Mouse (Mus musculus) R1 (cell line): ENCODE data around the gene Phb2.
A peak's percentile ranks its signal among the peaks of the same experiment; 100 is the strongest.

ENCODE experiments used
- DNase-seq: peaks from one replicate; pipeline ENCODE4 v3.0.0-alpha.2; 2018; ENCODE audit warnings: low read depth, low spot score

The Phb2 gene

DNA sequence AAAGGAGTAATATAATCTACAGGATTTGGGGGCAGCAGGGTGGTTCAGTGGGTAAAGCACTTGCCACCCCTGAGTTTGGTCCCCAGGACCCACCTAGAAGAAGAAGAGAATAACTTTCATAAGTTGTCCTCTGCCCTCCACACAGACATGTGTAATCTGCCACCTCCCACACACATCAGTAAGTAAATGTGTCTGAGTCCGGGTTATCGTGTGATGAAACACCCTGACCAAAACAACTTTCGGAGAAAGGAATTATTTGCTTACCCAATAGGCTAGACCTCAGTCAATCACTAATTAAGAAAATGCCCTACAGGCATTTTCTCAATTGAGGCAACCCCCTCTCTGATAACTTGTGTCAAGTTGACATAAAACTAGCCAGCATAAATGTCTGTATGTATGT is 21.6 kb upstream of the Phb2 start:
- no peak for DNase-seq

DNA sequence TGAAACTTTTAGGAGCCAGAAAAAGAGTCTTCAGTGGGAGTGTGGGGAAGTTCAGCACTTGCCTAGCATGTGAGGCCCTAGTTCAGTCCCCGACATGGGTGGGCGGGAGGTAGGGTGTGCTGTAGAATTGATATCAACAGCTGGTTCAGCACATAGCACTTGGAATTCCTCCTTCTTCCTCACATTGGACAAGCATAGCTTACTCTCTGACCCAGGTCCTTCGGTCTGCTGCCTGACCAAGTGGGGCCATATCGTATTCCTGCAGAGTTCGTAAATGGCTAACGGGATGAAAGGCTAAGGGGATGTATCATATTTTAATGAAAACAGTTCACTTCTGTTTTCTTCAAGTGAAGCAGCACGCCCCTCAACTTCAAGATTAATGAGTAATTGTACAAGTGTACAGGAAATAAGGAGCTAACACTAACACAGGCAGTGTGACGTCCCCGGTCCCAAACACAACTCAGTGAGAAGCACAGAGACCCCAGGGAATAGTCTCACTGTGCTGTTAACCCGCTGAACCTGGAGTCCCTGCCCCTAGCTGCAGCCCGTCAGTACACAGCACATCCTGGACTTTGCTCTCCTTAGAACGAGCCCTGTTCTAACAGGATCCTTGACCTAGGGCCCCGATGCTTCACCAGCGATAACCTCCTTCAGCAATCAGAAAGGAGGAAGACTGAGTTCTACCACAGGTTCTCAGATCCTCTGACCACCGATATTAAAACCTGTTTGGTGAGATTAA is 18.7 kb upstream of the Phb2 start:
- no peak for DNase-seq

DNA sequence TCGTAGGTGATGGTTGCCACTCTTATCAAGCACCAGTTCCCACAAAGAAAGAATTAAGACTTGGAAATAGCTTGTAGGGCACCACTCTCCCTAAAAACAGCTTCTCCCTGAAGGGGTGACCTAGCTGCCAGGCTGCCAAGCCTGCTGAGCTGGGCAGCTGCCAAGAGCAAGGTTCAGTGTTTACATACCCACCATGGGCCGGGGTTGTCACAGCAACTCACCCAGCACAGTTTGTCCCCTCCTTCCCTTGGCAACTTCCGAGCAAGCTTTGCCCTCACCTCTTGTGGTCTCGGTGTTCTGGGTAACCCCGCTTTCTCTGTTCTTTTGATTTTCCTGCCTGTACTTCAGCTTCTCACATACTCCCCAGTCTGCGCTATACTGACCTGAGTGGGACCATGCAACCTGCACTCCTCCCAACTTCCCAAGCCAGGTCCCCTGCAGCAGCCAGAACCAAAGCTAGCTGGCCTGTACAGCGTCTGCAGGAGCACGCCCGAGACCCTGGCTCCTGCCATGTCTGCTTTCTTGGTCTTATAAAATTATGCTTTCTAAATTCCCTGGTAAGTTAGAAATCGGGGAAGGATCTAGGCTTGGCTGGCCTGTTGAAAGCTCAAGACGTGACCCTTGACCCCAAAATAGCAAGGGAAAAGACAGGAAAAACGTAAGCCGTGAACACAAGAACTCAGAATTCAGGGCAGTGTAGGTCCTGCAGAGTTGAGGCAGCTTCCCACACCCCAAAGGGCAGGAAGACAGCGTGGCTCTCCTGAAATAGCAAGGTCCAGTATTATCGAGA is 17.8 kb upstream of the Phb2 start:
- DNase-seq: no peak

DNA sequence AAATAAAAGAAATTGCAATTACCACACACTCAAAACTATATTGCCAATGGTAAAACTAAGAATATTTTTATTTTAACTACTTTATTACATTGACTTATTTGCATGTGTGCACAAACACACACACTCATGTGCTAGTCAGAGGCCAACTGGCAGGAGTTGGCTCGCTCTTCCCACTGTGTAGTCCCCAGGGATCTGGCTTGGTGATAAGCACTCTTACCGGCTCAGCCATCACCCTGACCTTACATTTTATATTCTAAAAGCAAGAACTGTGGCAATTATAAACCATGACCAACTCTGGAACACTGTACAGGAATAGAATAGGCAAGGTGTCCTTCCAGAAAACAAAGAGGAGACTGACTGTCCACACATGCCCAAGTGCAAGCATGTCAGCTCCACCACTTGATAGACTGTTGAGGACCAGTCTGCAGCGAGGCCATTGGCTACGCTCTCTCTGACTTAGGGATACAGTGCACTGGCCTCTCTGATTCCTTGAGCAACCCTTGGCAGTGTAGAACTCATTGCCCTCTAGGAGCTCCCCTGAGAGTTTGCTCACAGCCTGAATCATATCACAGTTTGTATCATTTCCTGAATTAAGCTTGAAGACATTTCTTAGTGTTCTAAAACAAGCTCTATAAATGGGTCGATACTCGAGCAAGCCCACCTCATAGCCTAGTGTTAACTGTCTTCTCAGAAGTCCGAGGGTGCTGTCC is 15.5 kb upstream of the Phb2 start:
- DNase-seq: no peak

DNA sequence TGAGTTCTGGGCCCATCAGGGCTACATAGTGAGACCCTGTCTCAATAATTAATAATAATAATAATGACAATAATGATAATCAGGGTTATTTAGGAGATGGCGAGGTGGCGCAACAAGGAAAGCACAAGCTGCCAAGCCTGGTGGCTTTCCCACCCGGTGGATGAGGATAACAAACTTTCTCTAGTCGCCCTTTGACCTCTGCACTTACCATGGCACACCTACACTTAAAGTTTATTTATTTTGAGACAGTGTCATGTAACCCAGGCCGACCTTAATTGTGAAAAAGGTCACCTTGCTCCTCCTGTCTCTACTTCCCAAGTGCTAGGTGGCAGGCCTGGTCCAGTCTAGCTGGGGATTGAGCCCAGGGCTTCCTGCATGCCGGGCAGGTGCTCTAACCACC is 13.4 kb upstream of the Phb2 start:
- DNase-seq: no peak

DNA sequence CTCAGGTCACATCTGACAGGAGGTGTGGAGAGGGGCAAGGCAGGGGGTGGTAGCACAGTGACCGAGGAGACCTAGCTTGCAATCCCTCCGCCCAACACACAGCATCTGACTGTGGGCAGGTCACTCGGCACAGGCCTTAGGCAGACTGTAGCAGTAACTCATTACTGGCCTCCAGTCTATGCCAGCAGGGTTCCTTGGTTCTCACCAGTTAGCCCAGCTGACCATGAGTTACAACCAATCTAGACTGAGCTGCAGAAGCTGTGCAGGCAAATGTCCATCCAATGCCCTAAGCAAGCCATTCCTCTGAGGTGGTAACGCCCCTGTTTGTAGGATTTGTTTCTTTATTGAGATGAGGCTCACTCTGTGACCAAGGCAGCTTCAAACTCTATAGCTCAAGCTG is 12.8 kb upstream of the Phb2 start:
- no peak for DNase-seq

DNA sequence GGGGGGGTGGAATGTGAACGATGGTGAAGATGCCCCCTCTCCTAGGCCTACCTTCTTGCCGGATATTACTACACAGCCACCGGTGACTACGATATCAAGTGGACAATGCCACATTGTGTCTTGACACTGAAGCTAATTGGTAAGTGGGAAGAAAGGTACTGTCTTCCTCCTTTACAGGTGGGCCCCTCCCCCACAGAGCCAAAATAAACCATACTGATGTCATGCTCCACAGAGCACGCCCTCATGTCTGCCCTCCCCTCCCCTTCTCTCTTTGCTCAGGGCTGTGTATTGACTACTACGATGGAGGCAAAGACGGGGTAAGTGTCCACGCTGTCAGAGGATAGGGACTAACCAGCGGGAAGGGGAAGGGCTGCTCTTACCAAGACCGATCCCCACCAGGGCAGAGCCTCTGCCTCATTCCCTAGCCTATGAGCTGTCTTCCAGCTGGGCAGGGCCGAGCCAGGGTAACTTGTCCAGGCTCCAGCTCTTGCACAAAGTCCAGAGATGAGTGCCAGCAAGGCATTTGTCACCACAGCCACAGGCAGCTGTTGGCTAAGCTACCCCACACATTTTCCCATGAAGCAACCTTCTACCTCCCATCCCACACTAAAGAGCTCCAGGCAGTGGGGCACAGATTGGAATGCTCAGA is 12.1 kb upstream of the Phb2 start:
- no peak for DNase-seq

DNA sequence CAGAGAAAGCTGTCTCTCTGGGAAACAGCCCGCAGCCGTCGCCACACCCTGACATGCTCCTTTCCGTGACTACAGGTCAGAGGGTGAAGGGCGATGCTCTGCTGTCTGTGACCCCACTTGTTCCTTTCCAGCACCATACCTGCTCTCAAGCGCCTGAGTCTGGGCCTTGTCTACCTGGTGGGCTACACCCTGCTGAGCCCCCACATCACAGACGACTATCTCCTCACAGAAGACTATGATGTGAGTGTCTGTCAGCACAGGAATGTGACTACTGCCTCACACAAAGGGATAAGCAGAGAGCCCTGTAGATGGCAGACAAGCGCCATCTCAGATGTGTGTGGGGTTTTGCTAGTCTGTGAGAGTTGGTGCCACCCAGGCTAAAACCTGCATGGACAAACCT is 10.8 kb upstream of the Phb2 start:
- DNase-seq: no peak

DNA sequence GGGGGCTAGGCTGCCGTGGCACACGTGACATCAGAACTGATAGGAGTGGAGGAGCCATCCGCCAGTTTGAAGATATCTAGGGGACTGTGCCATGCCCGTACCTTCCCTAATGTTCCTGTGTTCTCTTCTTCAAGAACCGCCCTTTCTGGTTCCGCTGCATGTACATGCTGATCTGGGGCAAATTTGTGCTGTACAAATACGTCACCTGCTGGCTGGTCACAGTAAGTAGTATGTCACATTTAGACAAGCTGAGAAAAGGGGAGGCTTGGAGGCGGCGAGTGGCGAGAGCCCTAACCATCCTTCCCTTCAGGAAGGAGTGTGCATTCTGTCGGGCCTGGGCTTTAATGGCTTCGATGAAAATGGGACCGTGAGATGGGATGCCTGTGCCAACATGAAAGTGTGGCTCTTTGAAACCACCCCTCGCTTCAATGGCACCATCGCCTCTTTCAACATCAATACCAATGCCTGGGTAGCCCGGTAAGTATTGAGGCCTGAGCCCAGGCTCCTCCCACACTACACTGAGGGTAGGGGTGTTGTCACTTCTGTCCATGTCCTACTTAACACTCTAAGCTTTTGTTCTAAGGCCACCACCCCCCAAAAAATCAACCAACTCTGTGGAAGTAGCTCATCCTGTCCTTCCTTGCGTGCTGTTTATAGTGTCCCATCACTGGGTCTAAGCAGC is 9.9 kb upstream of the Phb2 start:
- peak; percentile 48 for DNase-seq

DNA sequence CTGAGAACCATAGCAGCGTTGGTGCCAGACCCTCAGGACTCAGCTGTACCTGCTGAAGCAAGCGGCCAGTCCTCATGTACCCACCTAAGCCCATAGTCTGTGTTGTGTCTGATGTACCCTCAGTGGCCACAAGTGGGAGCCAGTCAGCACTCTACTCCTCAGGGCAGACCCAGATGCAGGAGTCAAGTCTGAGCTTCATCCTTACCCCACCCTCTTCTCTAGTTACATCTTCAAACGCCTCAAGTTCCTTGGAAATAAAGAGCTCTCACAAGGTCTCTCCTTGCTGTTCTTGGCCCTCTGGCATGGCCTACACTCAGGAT is 9.4 kb upstream of the Phb2 start:
- DNase-seq: peak; percentile 91

DNA sequence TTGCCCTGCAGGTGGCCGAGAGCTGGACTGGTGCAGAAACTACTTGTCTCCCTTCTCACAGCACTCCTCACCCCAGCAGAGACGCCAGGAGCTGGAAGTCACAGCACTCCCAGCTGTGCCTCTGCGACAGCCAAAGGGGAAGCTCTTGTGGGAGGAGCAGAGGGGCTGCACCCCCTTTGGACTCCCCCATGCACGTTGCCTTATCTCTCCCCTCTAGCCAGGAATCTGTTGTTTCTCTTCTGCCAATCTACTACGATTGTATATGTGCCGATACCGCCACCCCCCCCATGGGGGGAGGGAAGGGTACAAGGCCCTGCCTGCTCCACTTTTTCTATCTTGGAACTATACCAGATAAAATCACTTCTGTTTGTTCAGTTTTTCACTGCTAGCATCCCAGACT is 8.3 kb upstream of the Phb2 start:
- no peak for DNase-seq

DNA sequence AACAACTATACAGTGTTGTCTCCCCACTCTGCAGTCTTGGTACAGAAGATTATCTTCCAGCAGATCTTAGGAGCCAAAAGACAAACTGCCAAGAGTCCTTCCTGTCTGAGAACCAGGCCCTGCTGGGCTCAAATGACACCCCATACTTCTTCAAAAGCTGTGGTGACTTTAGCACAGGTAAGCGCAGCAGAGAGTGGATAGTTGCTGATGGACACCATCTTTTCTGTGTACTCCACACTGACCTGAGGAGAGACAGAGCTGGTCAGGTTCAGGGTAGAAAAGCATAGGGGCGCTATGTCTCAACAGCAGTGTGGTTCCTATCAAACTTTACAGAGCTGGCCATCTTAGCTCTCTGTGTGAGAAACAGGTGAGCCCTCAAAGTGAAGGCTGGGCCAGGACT is 7.7 kb upstream of the Phb2 start:
- DNase-seq: no peak

DNA sequence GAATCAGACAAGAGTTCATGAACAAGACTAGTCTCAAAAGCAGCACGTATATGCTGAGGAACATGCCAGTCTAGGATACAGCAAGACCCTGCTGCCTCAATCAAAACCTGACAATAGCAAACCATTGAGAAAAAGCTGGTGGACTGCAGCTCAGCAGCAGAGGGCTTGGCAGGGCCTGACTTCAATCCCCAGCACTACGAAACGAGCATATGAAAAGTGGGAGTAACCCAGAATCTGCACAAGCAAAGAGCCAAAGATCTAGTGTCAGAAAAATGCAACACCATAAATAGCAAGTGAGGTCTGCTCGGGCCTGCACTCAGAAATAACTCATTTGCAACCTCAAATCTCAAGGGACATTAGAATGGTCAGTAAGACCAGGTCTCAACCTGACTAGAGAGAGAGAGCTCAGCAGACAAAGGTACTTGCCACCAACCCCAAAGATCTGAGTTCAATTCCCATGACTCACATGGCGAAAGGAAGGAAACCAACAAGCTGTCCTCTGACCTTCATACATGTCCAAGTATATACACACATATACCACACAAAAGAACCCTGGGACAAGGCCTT is 6.0 kb upstream of the Phb2 start:
- no peak for DNase-seq

DNA sequence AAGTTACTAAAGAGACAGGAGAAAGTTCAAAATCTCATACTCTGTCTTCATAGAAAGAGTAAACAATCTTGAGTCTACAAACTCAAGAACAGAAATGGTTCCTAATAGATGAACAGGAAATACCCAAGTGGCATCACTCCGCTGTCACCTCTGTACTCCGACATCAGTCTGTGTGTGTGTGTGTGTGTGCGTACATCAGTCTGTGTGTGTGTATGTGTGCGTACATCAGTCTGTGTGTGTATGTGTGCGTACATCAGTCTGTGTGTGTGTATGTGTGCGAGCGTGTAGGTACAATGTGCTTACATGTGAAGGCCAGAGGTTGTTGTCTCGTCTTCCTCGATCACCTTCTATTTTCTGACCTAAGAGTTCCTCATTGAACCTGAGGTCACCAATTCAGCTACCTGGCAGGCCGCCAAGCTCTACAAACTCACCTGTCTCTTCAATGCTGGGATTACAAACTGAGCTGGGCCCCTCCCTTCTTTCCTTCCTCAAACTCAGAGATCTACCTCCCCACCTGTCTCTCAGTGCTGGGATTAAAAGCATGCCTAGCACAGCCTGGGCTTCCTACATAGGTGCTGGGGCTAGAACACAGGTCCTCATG is 3.7 kb upstream of the Phb2 start:
- DNase-seq: no peak

DNA sequence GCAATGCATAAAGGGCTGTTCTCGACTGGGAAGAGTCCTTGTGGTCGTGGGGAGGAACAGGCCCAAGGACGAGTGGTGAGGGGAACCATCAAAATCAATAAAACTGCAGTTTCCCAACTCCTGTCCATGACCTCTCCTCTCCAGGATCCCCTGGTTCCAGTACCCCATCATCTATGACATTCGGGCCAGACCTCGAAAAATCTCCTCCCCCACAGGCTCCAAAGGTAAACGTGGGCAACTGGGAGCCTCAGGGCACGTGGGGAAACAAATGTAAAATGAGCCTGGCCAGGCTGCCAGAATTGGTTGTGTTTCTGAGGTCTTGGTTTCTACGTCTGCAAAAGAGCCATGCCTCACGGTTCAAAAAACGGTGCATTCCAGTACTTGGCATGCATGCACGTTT is 782 bp downstream of the Phb2 start:
- no peak for DNase-seq

DNA sequence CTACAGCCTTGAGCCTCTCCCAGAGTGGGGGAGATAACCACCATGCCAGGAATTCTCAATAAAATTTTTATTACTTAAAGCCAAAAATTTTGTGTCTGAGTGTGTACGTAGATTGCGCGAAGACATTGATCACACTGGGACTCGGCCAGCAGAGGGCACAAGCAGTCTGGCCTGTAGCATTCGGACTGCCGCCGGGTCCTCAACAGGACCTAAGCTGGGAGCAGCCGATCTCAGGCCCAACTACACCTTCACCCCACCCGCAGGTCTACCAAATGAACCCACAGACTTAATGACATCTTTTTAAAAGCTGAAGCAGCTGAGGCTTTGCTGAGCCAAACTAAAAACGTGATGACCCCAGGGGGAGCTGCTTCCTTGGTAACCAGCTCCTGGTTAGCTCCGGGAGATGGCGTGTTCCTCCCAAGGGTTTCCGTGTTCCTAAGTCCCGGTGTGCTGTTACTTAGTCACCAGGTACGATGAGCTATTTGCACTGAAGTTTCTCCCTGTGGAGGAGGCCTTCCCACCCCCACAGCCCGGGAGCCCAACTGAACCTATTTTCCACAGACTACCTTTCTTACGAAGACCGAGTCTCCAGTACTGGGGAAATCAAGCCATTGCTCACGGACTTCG is 4.8 kb downstream of the Phb2 start:
- DNase-seq: peak; percentile 71

DNA sequence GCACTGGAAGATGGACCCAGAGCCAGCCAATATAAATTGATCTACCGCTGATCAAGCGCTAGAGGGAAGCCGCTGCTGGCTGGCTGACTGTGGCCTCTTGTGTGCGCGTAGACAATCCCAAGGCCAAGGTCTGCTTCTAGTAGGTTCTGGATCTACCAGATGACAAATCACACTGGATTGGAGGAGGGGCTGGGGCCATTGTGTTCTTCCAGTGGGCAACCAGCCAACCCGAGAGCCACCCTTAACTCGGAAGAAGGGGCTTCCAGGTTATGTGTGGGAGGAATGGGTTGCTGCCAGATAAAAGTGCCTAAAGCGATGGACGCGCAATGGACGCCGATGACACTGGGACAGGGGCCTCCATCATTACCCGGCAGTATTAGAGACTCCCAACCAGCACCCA is 5.8 kb downstream of the Phb2 start:
- DNase-seq: no peak

DNA sequence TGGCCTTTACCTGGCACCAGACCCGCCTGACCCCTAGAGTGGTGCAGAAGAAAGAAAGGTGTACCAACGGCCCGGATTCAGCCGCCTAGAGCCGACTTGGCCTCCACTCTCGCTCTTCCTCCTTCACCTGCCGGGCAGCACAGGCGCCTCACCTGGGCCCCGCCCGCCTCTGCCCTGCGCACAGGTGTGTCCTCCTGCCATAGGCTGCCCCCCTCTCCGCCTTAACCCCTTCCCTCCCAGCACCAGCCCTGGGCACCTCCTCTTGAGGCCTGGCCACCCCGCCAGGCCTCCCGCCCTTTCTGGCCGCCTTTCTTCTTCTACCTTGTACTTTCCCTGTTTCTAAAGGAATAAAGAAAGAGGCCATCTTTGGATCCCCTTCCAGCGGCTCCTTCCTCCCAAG is 6.6 kb downstream of the Phb2 start:
- DNase-seq: no peak

DNA sequence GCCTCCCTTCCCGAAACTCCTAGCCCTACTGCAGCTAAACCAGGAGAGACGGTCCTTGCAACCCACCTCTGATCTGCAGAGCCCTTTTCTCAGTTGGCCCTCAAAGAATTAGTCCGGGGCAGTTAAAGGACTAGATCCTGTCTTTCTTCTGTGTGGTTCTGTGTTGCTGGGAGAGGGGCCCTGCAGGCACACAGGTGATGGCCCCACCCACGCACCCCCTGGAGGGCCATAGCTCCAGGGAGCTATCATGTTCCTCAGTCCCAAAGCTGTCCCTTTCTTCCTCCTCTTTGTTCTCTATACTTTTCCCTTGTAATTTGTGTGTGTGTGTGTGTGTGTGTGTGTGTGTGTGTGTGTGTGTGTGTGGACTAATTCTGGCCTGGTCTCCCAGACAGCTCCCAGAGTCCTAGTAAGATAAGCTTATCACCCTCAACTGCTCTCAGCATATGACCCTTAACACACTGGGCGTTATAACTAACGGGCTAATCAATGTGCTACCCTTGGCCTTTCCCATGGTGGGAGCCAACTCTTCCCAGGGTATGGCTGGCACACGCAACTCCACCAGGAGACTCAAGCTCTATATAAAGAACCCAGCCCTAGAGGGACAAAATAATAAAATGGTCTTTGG is 7.3 kb downstream of the Phb2 start:
- DNase-seq: no peak

DNA sequence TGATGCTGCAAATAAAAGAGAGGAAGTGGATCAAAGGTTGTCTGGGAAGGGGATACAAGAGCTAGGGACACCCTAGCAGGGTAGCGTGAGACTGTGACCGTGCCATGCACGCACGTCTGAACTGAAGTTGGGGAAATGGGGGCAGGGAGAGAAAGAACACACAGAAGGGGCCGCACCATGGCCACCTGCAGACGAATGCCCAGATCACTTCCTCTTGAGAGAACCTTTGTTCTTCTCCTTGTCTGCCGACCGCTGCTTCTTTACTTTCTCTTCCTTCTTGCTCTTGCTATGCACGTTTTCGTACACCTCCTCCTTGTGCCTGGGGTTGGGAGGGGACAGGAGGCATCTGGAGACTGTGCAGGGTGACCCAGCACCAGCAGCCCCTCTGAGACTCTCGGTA is 8.8 kb downstream of the Phb2 start:
- no peak for DNase-seq
